Mouse (Mus musculus): Measurements from ENCODE around the gene Gm3625.

Gene Gm3625

DNA sequence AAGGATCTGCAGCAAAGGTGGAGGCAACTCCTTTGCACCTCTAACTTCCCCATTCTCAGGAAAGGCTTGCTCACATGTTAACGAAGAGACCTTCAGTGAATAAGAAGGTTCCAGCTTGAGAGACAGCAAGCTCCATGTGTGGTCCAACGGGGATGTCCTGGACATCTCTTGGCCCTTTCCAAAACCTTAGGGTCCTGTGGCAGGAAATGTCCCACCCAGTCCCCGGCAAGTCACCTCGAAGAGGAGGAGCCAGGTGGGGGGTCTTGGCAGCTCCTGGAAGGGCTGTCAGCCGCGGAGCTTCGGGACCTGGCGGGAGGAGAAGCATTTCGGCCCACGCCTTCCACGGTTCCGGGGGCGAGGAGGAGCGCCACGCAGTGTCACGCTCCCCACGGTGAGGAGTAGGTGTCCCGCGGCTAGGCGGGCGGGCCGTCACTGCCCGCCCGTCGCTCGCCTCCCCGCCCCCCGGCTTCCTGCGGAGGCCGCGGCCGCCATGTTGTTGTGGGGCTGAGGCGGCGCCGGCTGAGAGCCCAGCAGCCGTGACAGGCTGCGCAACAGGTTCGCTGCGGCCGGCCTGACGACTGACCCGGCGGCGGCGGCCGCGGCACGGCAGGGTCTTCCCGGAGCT is at the start of gene Gm3625, which contains the start of gene Itsn2:
Gene Gm3625 (minus strand): TSS at position 387 of the 625 bp plus-strand sequence.
Gene Itsn2 (plus strand): TSS at position 98 of the 625 bp plus-strand sequence.
- peak; percentile 84 for DNase-seq

- no peak for DNase-seq
Measured at GRCm38 (mm10) chr12:4640737-4641136, 48.0 kb upstream of the Gm3625 start.

DNA sequence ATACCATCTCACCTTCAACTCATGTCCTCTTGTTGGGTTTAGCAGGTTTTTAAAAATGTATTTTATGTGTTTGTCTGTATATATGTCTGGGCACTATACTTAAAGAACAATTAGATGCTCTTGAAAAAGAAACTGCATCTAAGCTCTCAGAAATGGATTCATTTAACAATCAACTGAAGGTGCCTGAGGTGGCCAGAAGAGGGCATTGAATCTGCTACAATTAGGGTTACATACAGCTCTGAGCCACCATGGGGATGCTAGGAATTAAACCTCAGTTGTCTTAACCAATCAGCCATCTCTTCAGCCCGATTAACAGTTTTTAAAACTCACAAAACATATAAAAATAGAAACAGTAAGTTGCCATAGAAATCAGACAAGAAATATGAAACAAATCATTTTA is 45.7 kb upstream of the Gm3625 start:
- DNase-seq = no peak

DNA sequence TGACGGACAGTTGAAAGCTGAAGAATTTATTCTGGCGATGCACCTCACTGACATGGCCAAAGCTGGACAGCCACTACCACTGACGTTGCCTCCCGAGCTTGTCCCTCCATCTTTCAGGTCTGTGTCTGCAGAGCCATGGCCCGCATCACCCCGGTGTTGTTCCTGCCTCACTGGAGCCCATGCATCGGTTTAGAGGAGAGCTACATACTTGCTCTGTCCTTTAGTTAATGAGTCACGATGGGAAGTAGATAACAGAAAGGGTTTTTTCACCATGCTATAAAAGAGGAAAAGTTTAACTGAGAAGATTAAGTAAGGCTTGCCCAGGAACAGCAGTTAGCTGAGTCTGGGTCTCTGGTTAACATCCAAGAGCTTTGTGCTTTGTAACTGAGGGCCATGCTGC is 40.2 kb upstream of the Gm3625 start:
- DNase-seq = no peak

DNA sequence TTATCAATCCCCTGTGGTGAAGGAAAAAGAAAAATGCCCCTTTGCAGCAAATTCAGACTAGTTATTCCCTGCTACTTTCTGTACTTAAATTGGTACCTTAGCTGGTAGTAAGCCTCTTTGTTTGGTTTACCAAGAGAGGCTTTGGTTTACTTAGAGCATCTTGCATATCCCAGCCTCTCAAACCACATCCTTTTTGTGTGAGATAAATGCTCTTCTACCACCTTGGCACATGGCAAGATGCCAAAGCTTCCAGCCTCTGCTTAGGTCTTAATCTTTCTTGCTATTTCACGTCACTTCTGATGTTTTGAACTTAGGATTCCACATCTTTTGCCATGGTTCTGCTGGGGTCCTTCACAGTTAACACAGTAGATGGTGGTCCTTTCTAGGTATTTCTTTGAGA is 31.5 kb upstream of the Gm3625 start:
- no peak for DNase-seq

GRCm38 (mm10) chr12:4614722-4615121 is 22.0 kb upstream of the Gm3625 start:
- no peak for DNase-seq

DNA sequence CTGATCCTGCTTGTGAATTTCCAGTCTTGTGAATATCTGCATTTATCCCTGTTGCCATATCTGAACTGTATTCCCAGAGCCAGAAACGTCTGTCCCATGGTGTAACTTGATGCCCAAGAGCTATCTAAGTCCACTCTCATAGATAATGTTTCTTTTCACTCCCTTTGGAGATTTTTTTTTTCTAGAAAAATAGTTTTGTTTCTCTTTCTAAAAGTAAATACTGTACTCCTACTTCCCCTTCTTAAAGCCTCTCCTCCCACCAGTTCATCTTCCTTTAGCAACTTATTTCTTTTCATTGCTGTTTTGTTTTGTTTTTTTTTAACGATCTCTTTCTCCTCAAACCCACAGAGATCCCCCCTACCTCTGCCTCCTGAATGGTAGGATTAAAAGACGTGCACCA is 13.9 kb upstream of the Gm3625 start:
- DNase-seq = no peak

DNA sequence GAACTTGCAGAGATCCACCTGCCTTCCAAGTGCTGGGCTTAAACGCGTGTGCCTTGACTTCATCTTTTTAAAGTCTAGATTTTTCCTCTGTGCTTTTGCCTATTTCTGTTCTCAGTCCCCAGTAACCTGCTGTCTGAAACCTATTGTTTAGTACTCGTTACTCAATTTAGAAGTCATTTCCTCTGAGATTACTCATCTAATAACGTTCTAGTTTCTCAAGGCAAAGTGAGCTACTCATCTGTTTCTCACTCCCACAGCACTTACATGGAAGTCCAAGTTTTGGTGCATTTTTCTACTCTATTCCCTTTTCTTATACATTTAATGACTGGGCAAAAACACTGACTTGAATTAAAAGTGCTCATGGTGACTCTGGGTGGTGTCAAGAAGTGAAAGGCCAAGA is 7.0 kb upstream of the Gm3625 start:
- no peak for DNase-seq

DNA sequence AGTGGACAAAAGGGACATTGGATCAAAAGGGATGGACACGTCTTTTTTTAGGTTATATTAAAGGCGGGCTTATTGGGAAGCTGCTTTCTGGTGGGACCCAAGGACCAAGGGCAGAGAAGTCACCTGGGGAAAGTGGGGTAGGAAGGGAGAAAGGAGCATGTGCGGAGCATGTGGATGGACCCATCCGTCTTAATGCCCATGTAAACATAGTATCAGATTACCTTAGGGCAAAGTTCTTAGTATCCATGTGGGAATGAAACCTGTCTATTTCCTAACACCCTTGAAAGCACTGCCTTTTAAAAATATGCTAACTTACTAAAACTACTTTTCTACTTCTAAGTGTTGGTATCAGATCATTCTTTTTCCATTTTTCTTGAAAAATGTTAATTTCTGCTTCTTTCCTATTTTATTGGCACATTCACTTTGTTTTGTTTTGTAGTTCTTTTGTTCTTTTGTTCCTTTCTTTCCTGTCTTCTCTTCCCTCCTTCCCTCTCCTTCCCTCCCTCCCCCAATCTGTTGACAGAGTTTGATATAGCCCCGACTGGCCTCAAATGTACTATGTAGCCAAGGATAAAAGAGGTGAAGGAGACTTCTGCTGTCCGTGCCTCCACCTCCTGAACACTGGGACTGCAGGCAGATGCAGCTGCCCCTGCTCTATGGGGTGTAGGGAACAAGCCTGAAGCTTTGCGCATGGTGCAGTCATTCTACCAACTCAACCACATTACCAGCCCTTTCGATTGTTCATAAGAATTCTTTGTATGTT is 6.1 kb upstream of the Gm3625 start:
- DNase-seq = no peak

DNA sequence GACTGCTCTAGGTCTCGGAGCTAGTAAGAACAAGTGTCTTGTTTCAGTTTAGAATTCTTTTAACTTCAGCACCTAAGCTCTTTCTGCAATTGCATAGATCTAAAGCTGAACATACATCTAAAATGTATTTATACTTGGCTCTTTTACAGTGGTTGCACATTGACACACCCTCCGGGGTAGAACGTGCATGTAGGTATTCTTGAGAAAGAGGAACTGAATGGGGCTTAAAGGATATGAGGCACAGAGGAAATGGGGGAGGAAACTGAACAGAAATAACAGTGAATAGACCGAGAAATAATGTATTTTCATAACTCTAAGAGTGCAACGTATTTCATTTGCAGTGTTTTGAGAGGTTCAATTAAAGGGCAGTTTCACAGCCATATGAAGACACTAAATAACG is 2.3 kb upstream of the Gm3625 start:
- DNase-seq = no peak

DNA sequence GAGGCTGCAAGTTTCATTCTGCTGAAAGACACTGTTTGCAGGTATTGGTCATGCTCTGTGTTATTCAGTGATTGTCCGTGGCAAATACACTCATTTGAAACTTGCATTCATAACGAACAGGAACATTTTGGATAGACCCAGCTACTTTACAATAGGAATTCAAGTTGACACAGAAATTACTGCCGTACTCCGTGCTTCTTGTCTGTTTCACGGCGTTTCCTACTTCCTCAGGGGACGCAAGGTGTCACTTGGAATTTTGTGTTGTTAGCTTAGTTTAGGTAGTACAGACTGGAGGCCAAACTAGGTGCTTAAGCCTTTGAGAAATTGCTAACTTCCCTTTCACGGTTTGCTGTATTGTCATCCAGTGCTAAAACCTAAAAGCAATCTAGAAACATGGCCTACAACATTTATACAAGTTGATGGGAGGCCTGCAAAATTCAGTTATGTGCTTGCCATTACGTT is 1.2 kb upstream of the Gm3625 start:
- DNase-seq = peak; percentile 3

DNA sequence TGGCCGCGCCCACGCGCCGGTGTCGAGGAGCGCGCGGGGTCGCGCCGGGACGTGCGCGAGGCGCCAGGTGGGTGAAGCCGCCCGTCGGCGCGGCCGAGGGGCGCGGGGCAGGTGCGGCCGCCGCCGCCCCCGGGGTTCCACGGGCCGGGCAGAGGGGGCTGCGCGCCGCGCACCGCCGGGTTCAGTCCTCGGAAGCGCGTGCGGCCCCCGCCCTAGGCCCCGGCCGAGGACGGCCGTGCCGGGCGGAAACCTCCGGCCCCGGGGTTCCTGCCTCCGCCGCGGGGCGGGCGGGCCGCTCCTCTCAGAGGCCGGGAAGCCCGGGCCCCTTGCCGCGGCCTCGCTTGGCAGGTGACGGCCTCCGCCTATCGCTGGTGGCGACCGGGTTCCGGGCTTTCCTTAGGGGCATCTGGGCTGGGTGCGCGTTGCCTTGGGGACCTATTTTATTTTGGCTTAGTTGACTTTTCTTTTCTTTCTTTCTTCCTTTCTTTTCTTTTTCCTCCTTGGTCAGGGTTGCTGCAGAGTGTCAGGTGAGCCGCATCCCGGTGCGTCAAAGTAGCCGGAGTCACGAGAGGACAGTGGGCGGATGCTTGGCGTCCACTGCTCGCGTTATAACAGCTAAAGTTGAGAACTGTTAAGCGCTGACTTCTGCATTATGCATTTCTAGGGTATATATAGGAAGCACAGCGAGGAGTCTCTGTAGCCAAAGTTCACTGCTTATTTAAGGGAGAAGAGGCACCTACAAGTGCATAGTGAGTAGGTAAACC is 621 bp upstream of the Gm3625 start:
- peak; percentile 51 for DNase-seq

GRCm38 (mm10) chr12:4592025-4592424 is 702 bp downstream of the Gm3625 start:
- no peak for DNase-seq

DNA sequence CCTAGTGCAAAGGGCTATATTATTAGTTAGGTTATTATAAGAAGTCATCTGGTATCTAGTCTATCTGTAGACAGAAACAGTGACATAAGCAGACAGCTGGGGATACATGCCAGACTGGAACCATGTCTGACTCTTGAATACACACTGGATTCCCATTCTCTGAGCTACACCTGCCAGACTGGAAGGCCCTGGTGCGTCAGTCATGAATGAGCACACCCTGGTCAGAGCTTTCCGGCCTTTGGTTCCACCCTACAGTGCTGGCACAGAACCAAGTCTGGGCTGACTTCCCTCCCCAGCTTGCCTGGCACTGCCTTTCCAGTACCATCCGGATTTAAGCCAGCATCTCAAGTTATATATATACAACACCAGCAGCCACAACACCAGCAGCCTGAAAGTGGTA is 4.1 kb downstream of the Gm3625 start:
- no peak for DNase-seq

DNA sequence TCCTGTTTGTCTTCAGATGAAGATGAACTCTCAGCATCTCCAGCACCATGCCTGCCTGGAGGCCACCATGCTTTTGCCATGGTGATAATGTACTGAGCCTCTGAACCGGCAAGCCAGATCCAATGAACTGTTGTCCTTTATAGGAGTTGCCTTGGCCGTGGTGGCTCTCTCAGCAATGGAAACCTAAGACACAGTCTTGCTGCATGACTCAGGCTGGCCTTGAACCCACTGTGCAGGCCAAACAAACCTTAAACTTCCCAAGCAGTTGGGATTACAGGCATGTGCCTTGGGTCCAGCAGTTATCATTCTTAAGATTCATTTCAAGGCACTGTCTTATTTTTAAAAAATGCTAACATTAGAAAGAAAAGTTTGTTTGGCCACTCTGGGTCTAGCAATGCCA is 4.9 kb downstream of the Gm3625 start:
- DNase-seq = no peak

DNA sequence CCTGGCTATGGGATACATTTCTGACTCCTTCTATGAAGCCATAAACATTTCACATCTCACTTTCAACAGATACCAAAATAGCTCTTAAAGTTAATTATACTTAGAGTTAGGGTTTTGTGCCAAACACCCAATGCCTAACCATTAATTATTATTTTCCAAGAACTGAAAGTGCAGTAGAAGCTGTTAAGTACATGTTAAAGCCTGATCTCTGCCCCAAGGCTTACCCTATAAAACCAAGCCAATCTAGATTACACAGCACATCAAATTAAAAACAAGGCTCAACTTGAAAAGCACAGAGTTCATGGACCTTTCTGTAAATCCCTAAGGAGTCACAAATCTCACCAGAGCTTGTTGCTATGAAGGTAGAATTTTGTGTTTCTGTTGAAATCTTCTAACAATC is 10.4 kb downstream of the Gm3625 start:
- no peak for DNase-seq

GRCm38 (mm10) chr12:4574065-4574464 is 18.7 kb downstream of the Gm3625 start:
- DNase-seq = no peak

DNA sequence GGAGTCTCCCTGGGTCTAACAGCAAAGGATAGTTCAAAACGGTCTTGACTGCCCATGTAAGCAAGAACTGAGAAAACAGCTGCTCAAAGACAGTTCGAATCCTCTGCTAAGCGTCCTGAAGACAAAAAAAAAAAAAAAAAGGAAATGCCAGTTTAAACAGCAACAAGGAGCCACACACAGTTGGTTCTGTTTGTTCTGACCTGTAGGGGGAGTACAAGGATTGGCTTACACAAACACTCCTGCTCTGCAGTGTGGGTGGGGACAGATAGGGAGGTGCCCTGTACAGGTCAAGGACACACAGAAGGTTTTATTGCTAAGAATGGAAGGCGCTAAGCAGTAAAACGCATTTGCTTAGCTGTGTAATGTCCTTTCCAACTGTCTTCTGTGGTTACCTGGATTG is 20.9 kb downstream of the Gm3625 start:
- DNase-seq = peak; percentile 68

GRCm38 (mm10) chr12:4558475-4559279 is 34.0 kb downstream of the Gm3625 start:
- no peak for DNase-seq

DNA sequence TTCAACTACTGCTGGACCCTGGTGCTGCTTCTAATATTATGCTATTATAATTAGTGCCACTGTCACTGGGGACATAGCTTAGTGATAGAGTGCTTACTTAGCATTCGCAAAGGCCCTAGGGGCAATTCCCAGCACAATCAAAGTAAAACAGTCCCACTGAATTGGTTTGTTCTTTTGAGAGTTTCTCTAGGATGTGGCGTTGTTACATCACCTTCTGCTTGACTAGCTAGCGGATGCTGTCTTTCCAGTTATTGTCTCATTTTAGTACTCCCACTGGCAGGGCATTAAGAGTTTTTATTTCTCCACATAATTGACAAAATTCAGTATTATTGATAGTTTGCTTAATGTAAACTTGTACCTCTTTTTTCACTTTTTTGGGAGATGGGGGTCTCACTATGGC is 34.7 kb downstream of the Gm3625 start:
- no peak for DNase-seq

- DNase-seq = no peak
Measured at GRCm38 (mm10) chr12:4557436-4557835, 35.3 kb downstream of the Gm3625 start.

DNA sequence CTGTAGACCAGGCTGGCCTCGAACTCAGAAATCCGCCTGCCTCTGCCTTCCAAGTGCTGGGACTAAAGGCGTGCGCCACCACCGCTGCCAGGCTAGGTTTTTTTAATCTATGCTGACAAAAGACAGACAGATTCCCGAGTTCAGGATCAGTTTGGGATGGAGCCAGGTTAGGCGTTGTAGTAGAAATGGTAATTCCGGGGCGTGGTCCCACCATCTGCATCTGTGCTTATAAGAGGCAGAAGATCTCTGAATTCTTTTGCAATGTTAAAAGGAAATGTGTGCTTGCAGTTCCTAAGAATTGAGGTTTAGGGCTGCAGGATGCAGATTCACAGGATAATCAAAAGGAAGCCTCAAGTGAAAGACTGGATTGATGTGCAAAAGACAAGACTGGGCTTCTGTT is 35.8 kb downstream of the Gm3625 start:
- no peak for DNase-seq

DNA sequence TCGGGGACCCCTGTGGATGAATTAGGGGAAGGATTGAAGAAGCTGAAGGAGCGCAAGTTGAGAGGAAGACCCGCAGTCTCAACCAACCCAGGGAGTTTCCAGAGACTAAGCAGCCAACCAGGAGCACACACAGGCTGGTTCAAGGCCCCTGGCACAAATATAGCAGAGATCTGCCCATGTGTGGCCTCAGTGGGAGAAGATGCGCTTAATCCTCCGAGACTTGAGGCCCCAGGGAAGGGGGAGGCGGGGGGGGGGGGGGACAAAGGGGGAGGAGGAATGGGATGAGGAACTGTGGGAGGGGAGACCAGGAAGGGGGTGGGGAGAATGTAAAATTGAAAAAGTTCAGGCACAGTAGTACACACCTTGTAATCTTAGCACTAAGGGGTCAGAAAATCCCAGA is 37.3 kb downstream of the Gm3625 start:
- DNase-seq = no peak
